ENCODE assay signal across 28 mouse cellular contexts in the genomic region with DNA sequence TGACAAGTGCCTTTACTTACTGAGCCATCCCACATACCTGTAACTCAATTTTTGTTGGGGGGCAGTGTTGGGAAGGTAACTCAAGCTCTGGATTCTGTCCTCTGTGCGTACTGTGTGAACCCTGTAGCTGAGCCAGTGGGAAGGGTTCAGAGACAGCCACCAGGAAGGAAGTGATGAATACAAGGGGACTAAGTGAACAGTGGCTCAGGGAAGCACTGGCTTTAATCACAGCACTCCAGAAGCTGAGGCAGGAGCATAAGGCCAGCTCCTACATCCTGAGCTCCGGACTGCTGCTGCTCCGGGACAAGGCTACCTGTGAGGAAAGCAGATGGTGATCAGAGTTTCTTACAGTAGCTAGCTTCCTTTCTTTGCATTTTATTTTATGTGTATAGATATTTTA. TPM values are rescaled to one million over a fixed set of nuclear protein-coding genes. Genes with fewer than 3 reads are reported as not detected.
A peak's percentile ranks its signal among the peaks of the same experiment; 100 is the strongest.
DNase-seq lines count a peak whose midpoint lies in the region; ATAC-seq and TF ChIP-seq lines count a peak whose summit lies in the region.
"Had no signal": no experiment of that assay in that cellular context is flagged by ENCODE, and none has a peak within 500 bp of the region (broad histone marks: within the 10 kb centered on the region; RNA-seq: fewer than 3 reads in every experiment).

No protein-coding gene starts in this region.

- no peaks in the 10 kb centered on the region for H3K36me3 ChIP-seq in heart, embryonic 11.5 days (ENCODE audit: control insufficient read depth, insufficient read depth, low read length)
- no peaks in the 10 kb centered on the region for H3K36me3 ChIP-seq in kidney, postnatal 0 days (ENCODE audit: insufficient read depth, low read length)
- no peaks in the 10 kb centered on the region for H3K36me3 ChIP-seq in midbrain, embryonic 15.5 days (replicated peaks)
- no peaks in the 10 kb centered on the region for H3K36me3 ChIP-seq in midbrain, embryonic 13.5 days
- H3K36me3 ChIP-seq: embryonic facial prominence, embryonic 13.5 days; heart, embryonic 12.5 days; limb, embryonic 13.5 days; liver, embryonic 12.5 days had no signal

- ATAC-seq in heart, embryonic 11.5 days (replicated peaks; ENCODE audit: insufficient number of reproducible peaks, low FRiP score, low TSS enrichment): no peak
- ATAC-seq in kidney, postnatal 0 days (replicated peaks; ENCODE audit: low FRiP score, low read depth): no peak
- ATAC-seq in midbrain, embryonic 15.5 days (replicated peaks): no peak
- ATAC-seq in midbrain, embryonic 13.5 days: no peak
- ATAC-seq: intestine, postnatal 0 days; liver, embryonic 12.5 days; lung, postnatal 0 days had no signal

- no peak overlapping the region for H3K4me3 ChIP-seq in heart, embryonic 11.5 days (ENCODE audit: low read depth, low read length)
- H3K4me3 ChIP-seq in kidney, postnatal 0 days (replicated peaks; ENCODE audit: low read depth, low read length): no peak overlapping the region
- no peak overlapping the region for H3K4me3 ChIP-seq in midbrain, embryonic 15.5 days
- no peak overlapping the region for H3K4me3 ChIP-seq in midbrain, embryonic 13.5 days (replicated peaks)
- H3K4me3 ChIP-seq: embryonic facial prominence, embryonic 13.5 days; heart, embryonic 12.5 days; layer of hippocampus, adult 2 months; limb, embryonic 13.5 days; liver, embryonic 12.5 days had no signal

- H3K27me3 ChIP-seq in heart, embryonic 11.5 days (ENCODE audit: control insufficient read depth, insufficient read depth, low read length): no peaks in the 10 kb centered on the region
- H3K27me3 ChIP-seq in kidney, postnatal 0 days (ENCODE audit: insufficient read depth, low read length): no peaks in the 10 kb centered on the region
- H3K27me3 ChIP-seq in midbrain, embryonic 15.5 days (replicated peaks): no peaks in the 10 kb centered on the region
- H3K27me3 ChIP-seq in midbrain, embryonic 13.5 days: no peaks in the 10 kb centered on the region
- H3K27me3 ChIP-seq: embryonic facial prominence, embryonic 13.5 days; heart, embryonic 12.5 days; limb, embryonic 13.5 days; liver, embryonic 12.5 days had no signal

- DNase-seq in heart, adult 11 months: peak; percentile 90
- no peak for DNase-seq in kidney, postnatal 0 days (ENCODE audit: low spot score)
- DNase-seq in kidney, adult 18-20 months: no peak
- no peak for DNase-seq in right cerebral cortex, postnatal 36 days (ENCODE audit: low spot score in 2 of 2)
- DNase-seq: adrenal gland, postnatal 25 days; cerebellum, adult 18-20 months; cerebellum, postnatal 10 days; gastrocnemius, postnatal 14 days; heart, postnatal 10 days; kidney, postnatal 36 days; lung, adult 18-20 months; lung, postnatal 4 days; right cerebral cortex, adult 18-20 months; right cerebral cortex, postnatal 4 days; thymus, adult 18-20 months; thymus, postnatal 25 days had no signal

- no peak overlapping the region for H3K9ac ChIP-seq in heart, embryonic 11.5 days (ENCODE audit: low read depth, low read length)
- no peak overlapping the region for H3K9ac ChIP-seq in kidney, postnatal 0 days (ENCODE audit: low read depth, low read length)
- H3K9ac ChIP-seq in midbrain, embryonic 15.5 days: no peak overlapping the region
- H3K9ac ChIP-seq in midbrain, embryonic 13.5 days (replicated peaks): no peak overlapping the region
- H3K9ac ChIP-seq: embryonic facial prominence, embryonic 13.5 days; heart, embryonic 12.5 days; hindbrain, embryonic 14.5 days; limb, embryonic 13.5 days; liver, embryonic 12.5 days had no signal

- peaks cover 29% of the 10 kb centered on the region for H3K4me1 ChIP-seq in heart, embryonic 11.5 days (ENCODE audit: control insufficient read depth, insufficient read depth, low read length)
- H3K4me1 ChIP-seq in kidney, postnatal 0 days (replicated peaks; ENCODE audit: insufficient read depth, low read length): peaks cover 25% of the 10 kb centered on the region
- H3K4me1 ChIP-seq in midbrain, embryonic 15.5 days: peaks cover 39% of the 10 kb centered on the region
- peaks cover 44% of the 10 kb centered on the region for H3K4me1 ChIP-seq in midbrain, embryonic 13.5 days (replicated peaks)

- TF ChIP-seq CTCF in kidney, postnatal 0 days (IDR thresholded peaks at IDR 0.05; ENCODE audit: low read depth): no peak

- no peak overlapping the region for H3K4me2 ChIP-seq in heart, embryonic 11.5 days
- H3K4me2 ChIP-seq in kidney, postnatal 0 days (ENCODE audit: low read length): no peak overlapping the region
- H3K4me2 ChIP-seq in midbrain, embryonic 15.5 days: no peak overlapping the region
- H3K4me2 ChIP-seq in midbrain, embryonic 13.5 days (replicated peaks): no peak overlapping the region
- H3K4me2 ChIP-seq: embryonic facial prominence, embryonic 13.5 days; heart, embryonic 12.5 days; hindbrain, embryonic 14.5 days; limb, embryonic 13.5 days; liver, embryonic 12.5 days had no signal

- H3K9me3 ChIP-seq in heart, embryonic 11.5 days (replicated peaks; ENCODE audit: control insufficient read depth, low read length): no peaks in the 10 kb centered on the region
- no peaks in the 10 kb centered on the region for H3K9me3 ChIP-seq in kidney, postnatal 0 days (replicated peaks; ENCODE audit: low read length)
- H3K9me3 ChIP-seq in midbrain, embryonic 15.5 days: no peaks in the 10 kb centered on the region
- H3K9me3 ChIP-seq in midbrain, embryonic 13.5 days: no peaks in the 10 kb centered on the region
- H3K9me3 ChIP-seq: embryonic facial prominence, embryonic 13.5 days; heart, embryonic 12.5 days; limb, embryonic 13.5 days; liver, embryonic 12.5 days had no signal

- 73% methylated on average over 3 of the region's 3 CpGs for WGBS in heart, embryonic 11.5 days (ENCODE audit: insufficient replicate concordance)
- 90% methylated on average over 3 of the region's 3 CpGs for WGBS in kidney, postnatal 0 days
- WGBS in midbrain, embryonic 15.5 days: 85% methylated on average over 3 of the region's 3 CpGs
- 93% methylated on average over 3 of the region's 3 CpGs for WGBS in midbrain, embryonic 13.5 days

- H3K27ac ChIP-seq in heart, embryonic 11.5 days (ENCODE audit: low read depth, low read length): no peak overlapping the region
- H3K27ac ChIP-seq in kidney, postnatal 0 days: peak overlapping the region; percentile 47; the same call in 1 of the 2 replicates
- H3K27ac ChIP-seq in midbrain, embryonic 15.5 days: 0 out of 2 replicates have a peak overlapping the region, but pooled peaks have one; percentile 30
- H3K27ac ChIP-seq in midbrain, embryonic 13.5 days: no peak overlapping the region
- H3K27ac ChIP-seq: embryonic facial prominence, embryonic 13.5 days; layer of hippocampus, adult 2 months; limb, embryonic 13.5 days; liver, embryonic 12.5 days; stomach, postnatal 0 days had no signal

RNA-seq across cellular contexts. Expression of gene Ncoa3, which starts 31.6 kb away (rescaled TPM):
- 14.2 and 15.6 TPM in 2 replicates for polyA plus RNA-seq in heart, embryonic 11.5 days (2014; fragmentation: Nextera tagmentation; extraction: Ambion mirVana)
- 14.6 and 15.9 TPM in 2 replicates for polyA plus RNA-seq in kidney, postnatal 0 days (2015; fragmentation: Nextera tagmentation; extraction: Ambion mirVana)
- 16.6 and 16.7 TPM in 2 replicates for polyA plus RNA-seq in midbrain, embryonic 15.5 days (2015; fragmentation: Nextera tagmentation; extraction: Ambion mirVana)
- polyA plus RNA-seq in midbrain, embryonic 13.5 days (2015; fragmentation: Nextera tagmentation; extraction: Ambion mirVana): 14.3 and 14.4 TPM in 2 replicates

Comparison
In these comparisons a context has a peak if more than half of its experiments do, and no peak if none do; other contexts are left out.
1. H3K27ac ChIP-seq: peak in kidney, postnatal 0 days (single experiment) and midbrain, embryonic 15.5 days (single experiment); none in heart, embryonic 11.5 days (single experiment) and midbrain, embryonic 13.5 days (single experiment).